In the genomic region with DNA sequence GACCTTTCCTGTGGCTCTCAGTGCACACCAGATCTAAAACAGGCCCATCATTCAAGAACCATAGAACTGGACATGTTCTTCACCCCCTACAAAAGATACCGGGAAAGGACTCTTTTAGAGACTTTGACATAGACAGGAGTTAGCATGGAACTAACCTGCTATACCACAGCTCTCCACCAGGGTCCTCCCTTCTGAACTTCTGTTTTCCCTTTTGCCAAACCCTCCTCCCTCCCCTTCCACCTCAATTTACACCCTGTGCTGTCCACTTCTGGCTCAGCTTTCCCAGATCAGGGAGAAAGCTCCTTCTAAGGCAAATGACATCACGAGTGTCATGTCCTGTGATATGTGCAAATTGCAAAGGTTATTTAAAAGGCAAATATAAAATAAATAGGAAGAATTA, we compare ENCODE assay signal across 6 mouse cellular contexts.
DNase-seq lines count a peak whose midpoint lies in the region; ATAC-seq and TF ChIP-seq lines count a peak whose summit lies in the region.
"Not testable (repeated sequence)": the region's sequence is repeated elsewhere in the genome, so short reads cannot be mapped to it uniquely, and the experiment has no call there.

No protein-coding gene starts in this region.

- TF ChIP-seq CTCF in E14TG2a.4 (conservative IDR thresholded peaks at IDR 0.05; ENCODE audit: low read length): peak; percentile 30
- TF ChIP-seq CTCF in heart, adult 2 months (IDR thresholded peaks at IDR 0.05): peak; percentile 19; the same call in 1 of the 2 replicates
- peak; percentile 28; the same call in 1 of the 2 replicates for TF ChIP-seq CTCF in kidney, postnatal 0 days (IDR thresholded peaks at IDR 0.05; ENCODE audit: low read depth)
- TF ChIP-seq CTCF in liver, postnatal 0 days (IDR thresholded peaks at IDR 0.05; ENCODE audit: low read depth): peak; percentile 33
- peak; percentile 28; the same call in 1 of the 2 replicates for TF ChIP-seq CTCF in stomach, postnatal 0 days (IDR thresholded peaks at IDR 0.05; ENCODE audit: low read depth)

- not testable (repeated sequence) for H3K4me1 ChIP-seq in E14TG2a.4 (replicated peaks; ENCODE audit: low read depth, low read length); heart, adult 2 months (ENCODE audit: control insufficient read depth, insufficient read depth, low read length); kidney, postnatal 0 days (replicated peaks; ENCODE audit: insufficient read depth, low read length); liver, postnatal 0 days (ENCODE audit: insufficient read depth); stomach, postnatal 0 days (replicated peaks; ENCODE audit: control insufficient read depth, insufficient read depth)

- peak; percentile 52; the same call in 1 of the 2 replicates for ATAC-seq in common myeloid progenitor, adult 5-6 weeks (replicated peaks; ENCODE audit: low read depth, poor library complexity, severe bottlenecking)
- not testable (repeated sequence) for ATAC-seq in kidney, postnatal 0 days (replicated peaks; ENCODE audit: low FRiP score, low read depth); liver, postnatal 0 days; stomach, postnatal 0 days (ENCODE audit: low FRiP score, low TSS enrichment)

- not testable (repeated sequence) for TF ChIP-seq POLR2A in heart, adult 2 months (IDR thresholded peaks at IDR 0.05; ENCODE audit: insufficient read depth, low read depth, low read length)

- intact Hi-C loops in heart, adult 2 months (cut with DNase I): not testable (repeated sequence)

- H3K27me3 ChIP-seq in E14TG2a.4 (ENCODE audit: insufficient read depth, low read length); heart, adult 2 months (ENCODE audit: control insufficient read depth, insufficient read depth, low read length); kidney, postnatal 0 days (ENCODE audit: insufficient read depth, low read length); liver, postnatal 0 days (ENCODE audit: insufficient read depth, low read length); stomach, postnatal 0 days (ENCODE audit: control insufficient read depth, insufficient read depth, low read length): not testable (repeated sequence)

- 60% methylated on average over 2 of the region's 2 CpGs for WGBS in heart, adult 2 months
- 61% methylated on average over 2 of the region's 2 CpGs for WGBS in kidney, postnatal 0 days
- WGBS in liver, postnatal 0 days (ENCODE audit: insufficient replicate concordance): 54% methylated on average over 2 of the region's 2 CpGs
- 62% methylated on average over 2 of the region's 2 CpGs for WGBS in stomach, postnatal 0 days

- not testable (repeated sequence) for H3K27ac ChIP-seq in heart, adult 2 months; kidney, postnatal 0 days; liver, postnatal 0 days (ENCODE audit: low read depth); stomach, postnatal 0 days (replicated peaks)

- H3K9ac ChIP-seq in heart, adult 2 months (ENCODE audit: low read depth, low read length); kidney, postnatal 0 days (ENCODE audit: low read depth, low read length); liver, postnatal 0 days (replicated peaks); stomach, postnatal 0 days (ENCODE audit: low read length): not testable (repeated sequence)

- H3K4me3 ChIP-seq in E14TG2a.4 (replicated peaks; ENCODE audit: low read length); heart, adult 2 months; kidney, postnatal 0 days (replicated peaks; ENCODE audit: low read depth, low read length); liver, postnatal 0 days (ENCODE audit: low read depth, low read length); stomach, postnatal 0 days (ENCODE audit: low read depth, low read length): not testable (repeated sequence)

- not testable (repeated sequence) for H3K36me3 ChIP-seq in E14TG2a.4 (ENCODE audit: insufficient read depth, low read length); heart, adult 2 months (ENCODE audit: control insufficient read depth, insufficient read depth, low read length); kidney, postnatal 0 days (ENCODE audit: insufficient read depth, low read length); liver, postnatal 0 days (replicated peaks; ENCODE audit: insufficient read depth, low read length); stomach, postnatal 0 days (ENCODE audit: control insufficient read depth, insufficient read depth, low read length)

- TF ChIP-seq EP300 in heart, adult 2 months (IDR thresholded peaks at IDR 0.05; ENCODE audit: insufficient read depth, low read depth, low read length); liver, postnatal 0 days (IDR thresholded peaks at IDR 0.05; ENCODE audit: low read depth); stomach, postnatal 0 days (optimal IDR thresholded peaks at IDR 0.05): not testable (repeated sequence)

- H3K79me2 ChIP-seq in heart, adult 2 months (replicated peaks; ENCODE audit: control insufficient read depth, insufficient read depth, low read length): not testable (repeated sequence)

- H3K4me2 ChIP-seq in kidney, postnatal 0 days (ENCODE audit: low read length); liver, postnatal 0 days (ENCODE audit: low read depth, low read length); stomach, postnatal 0 days (replicated peaks; ENCODE audit: low read depth): not testable (repeated sequence)

- DNase-seq in heart, adult 2 months; kidney, postnatal 0 days (ENCODE audit: low spot score); liver, postnatal 0 days; stomach, postnatal 0 days (ENCODE audit: low spot score): not testable (repeated sequence)

- not testable (repeated sequence) for H3K9me3 ChIP-seq in E14TG2a.4 (ENCODE audit: low read length); kidney, postnatal 0 days (replicated peaks; ENCODE audit: low read length); liver, postnatal 0 days (ENCODE audit: low read length); stomach, postnatal 0 days (ENCODE audit: control insufficient read depth, low read length)
